Mouse (Mus musculus): Measurements from ENCODE around the gene Prr9. TPM values are rescaled to one million over a fixed set of nuclear protein-coding genes. Genes with fewer than 3 reads are reported as not detected.

The Prr9 gene
- polyA plus RNA-seq, 1 experiment from 2014 or later = not detected

- Histone ChIP-seq H3K9ac (ENCODE audit: low read length) (no peak overlapping the region), H3K27me3 (replicated peaks; ENCODE audit: control insufficient read depth, insufficient read depth, low read length) (no peaks in the 10 kb centered on the region), H3K36me3 (ENCODE audit: control insufficient read depth, insufficient read depth, low read length) (no peaks in the 10 kb centered on the region), H3K27ac (ENCODE audit: low read depth) (no peak overlapping the region), H3K9me3 (ENCODE audit: control insufficient read depth, low read length) (no peaks in the 10 kb centered on the region), H3K4me3 (ENCODE audit: low read depth, low read length) (no peak overlapping the region), H3K4me1 (replicated peaks; ENCODE audit: control insufficient read depth, insufficient read depth, low read length) (no peaks in the 10 kb centered on the region), H3K4me2 (ENCODE audit: low read length) (no peak overlapping the region)
- ATAC-seq (replicated peaks; ENCODE audit: low FRiP score, low TSS enrichment, low read depth) (no peak), DNase-seq (ENCODE audit: low spot score) (no peak)
These were observed 12.2 kb downstream of the Prr9 start for GRCm38 (mm10) chr3:92111526-92111925.

GRCm38 (mm10) chr3:92110790-92111189 lies 13.0 kb downstream of the Prr9 start:
- no peak for DNase-seq (ENCODE audit: low spot score)
- H3K27me3 ChIP-seq (replicated peaks; ENCODE audit: control insufficient read depth, insufficient read depth, low read length) = no peaks in the 10 kb centered on the region
- no peak for ATAC-seq (replicated peaks; ENCODE audit: low FRiP score, low TSS enrichment, low read depth)
- H3K27ac ChIP-seq (ENCODE audit: low read depth) = no peak overlapping the region
- H3K9ac ChIP-seq (ENCODE audit: low read length) = no peak overlapping the region
- no peak overlapping the region for H3K4me3 ChIP-seq (ENCODE audit: low read depth, low read length)
- no peaks in the 10 kb centered on the region for H3K9me3 ChIP-seq (ENCODE audit: control insufficient read depth, low read length)
- H3K4me2 ChIP-seq (ENCODE audit: low read length) = no peak overlapping the region
- no peaks in the 10 kb centered on the region for H3K36me3 ChIP-seq (ENCODE audit: control insufficient read depth, insufficient read depth, low read length)
- H3K4me1 ChIP-seq (replicated peaks; ENCODE audit: control insufficient read depth, insufficient read depth, low read length) = no peaks in the 10 kb centered on the region

DNA sequence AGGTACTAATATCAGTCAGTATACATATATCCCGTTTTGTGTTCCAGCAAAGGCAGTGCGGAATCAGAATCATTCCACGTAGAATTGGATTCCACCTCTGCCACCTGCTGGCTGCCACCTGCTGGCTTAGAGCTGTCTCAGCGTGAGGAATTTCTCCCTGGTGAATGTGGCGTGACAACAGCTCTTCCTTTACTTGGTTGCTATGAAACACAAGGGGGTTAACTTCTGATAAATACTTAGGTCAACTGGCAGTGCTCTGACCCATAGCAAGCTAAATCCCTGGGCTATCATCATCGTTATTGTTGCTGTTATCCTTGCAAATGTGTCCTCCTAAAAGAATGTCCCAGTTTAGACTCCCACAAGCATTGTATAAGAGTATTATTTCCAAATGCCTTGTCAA lies 17.2 kb downstream of the Prr9 start:
- DNase-seq (ENCODE audit: low spot score) (peak; percentile 53), ATAC-seq (replicated peaks; ENCODE audit: low FRiP score, low TSS enrichment, low read depth) (0 out of 2 replicates have a peak, but pooled peaks have one; percentile 68)
- Histone ChIP-seq H3K4me3 (ENCODE audit: low read depth, low read length) (no peak overlapping the region), H3K36me3 (ENCODE audit: control insufficient read depth, insufficient read depth, low read length) (no peaks in the 10 kb centered on the region), H3K9me3 (ENCODE audit: control insufficient read depth, low read length) (no peaks in the 10 kb centered on the region), H3K9ac (ENCODE audit: low read length) (no peak overlapping the region), H3K27me3 (replicated peaks; ENCODE audit: control insufficient read depth, insufficient read depth, low read length) (no peaks in the 10 kb centered on the region), H3K4me2 (ENCODE audit: low read length) (no peak overlapping the region), H3K4me1 (replicated peaks; ENCODE audit: control insufficient read depth, insufficient read depth, low read length) (no peaks in the 10 kb centered on the region), H3K27ac (ENCODE audit: low read depth) (no peak overlapping the region)
- 11% methylated on average over 6 of the region's 6 CpGs for WGBS

- Histone ChIP-seq H3K36me3 (ENCODE audit: control insufficient read depth, insufficient read depth, low read length) (no peaks in the 10 kb centered on the region), H3K9me3 (ENCODE audit: control insufficient read depth, low read length) (no peaks in the 10 kb centered on the region), H3K4me2 (ENCODE audit: low read length) (peak within 1 kb of the TSS; percentile 91), H3K27me3 (replicated peaks; ENCODE audit: control insufficient read depth, insufficient read depth, low read length) (peaks cover 42% of the 10 kb centered on the region), H3K9ac (ENCODE audit: low read length) (no peak within 1 kb of the TSS), H3K4me1 (replicated peaks; ENCODE audit: control insufficient read depth, insufficient read depth, low read length) (no peaks in the 10 kb centered on the region), H3K27ac (ENCODE audit: low read depth) (no peak within 1 kb of the TSS), H3K4me3 (ENCODE audit: low read depth, low read length) (peak within 1 kb of the TSS; percentile 57)
- WGBS = 81% methylated on average over 2 of the region's 2 CpGs
- DNase-seq (ENCODE audit: low spot score) = no peak
- no peak for ATAC-seq (replicated peaks; ENCODE audit: low FRiP score, low TSS enrichment, low read depth)
These were observed 40.7 kb downstream of the Prr9 start, which contains the start of gene Lor for GRCm38 (mm10) chr3:92083042-92083441. Lor (minus strand) TSS chr3:92083142.

DNA sequence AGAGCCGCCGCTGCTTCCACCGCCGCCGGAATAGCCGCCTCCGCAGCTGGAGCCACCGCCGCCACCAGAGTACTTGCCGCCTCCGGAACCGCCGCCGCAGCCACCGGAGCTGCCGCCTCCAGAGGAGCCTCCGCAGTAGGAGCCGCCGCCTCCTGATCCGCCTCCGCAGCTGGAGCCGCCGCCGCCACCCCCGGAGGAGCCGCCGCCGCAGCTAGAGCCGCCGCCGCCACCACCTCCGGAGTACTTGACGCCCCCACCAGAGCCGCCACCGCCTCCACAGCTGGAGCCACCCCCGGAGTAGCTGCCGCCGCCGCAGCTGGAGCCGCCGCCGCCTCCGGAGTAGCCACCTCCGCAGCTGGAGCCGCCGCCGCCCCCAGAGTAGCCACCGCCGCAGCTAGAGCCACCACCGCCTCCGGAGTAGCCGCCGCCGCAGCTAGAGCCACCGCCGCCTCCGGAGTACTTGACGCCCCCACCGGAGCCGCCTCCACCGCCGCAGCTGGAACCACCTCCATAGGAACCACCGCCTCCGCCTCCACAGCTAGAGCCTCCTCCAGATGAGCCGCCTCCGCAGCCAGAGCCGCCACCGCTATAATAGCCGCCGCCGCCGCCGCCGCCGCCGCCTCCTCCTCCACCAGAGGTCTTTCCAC lies 42.3 kb downstream of the Prr9 start:
- peak; percentile 76 for ATAC-seq (replicated peaks; ENCODE audit: low FRiP score, low TSS enrichment, low read depth)
- Histone ChIP-seq H3K9me3 (ENCODE audit: control insufficient read depth, low read length) (no peaks in the 10 kb centered on the region), H3K4me2 (ENCODE audit: low read length) (peak overlapping the region; percentile 91), H3K27me3 (replicated peaks; ENCODE audit: control insufficient read depth, insufficient read depth, low read length) (peaks cover 42% of the 10 kb centered on the region), H3K9ac (ENCODE audit: low read length) (peak overlapping the region; percentile 46), H3K4me1 (replicated peaks; ENCODE audit: control insufficient read depth, insufficient read depth, low read length) (no peaks in the 10 kb centered on the region), H3K27ac (ENCODE audit: low read depth) (no peak overlapping the region), H3K4me3 (ENCODE audit: low read depth, low read length) (peak overlapping the region; percentile 57), H3K36me3 (ENCODE audit: control insufficient read depth, insufficient read depth, low read length) (no peaks in the 10 kb centered on the region)
- WGBS = under 1% methylated on average over 69 of the region's 76 CpGs
- peak; percentile 79 for DNase-seq (ENCODE audit: low spot score)

DNA sequence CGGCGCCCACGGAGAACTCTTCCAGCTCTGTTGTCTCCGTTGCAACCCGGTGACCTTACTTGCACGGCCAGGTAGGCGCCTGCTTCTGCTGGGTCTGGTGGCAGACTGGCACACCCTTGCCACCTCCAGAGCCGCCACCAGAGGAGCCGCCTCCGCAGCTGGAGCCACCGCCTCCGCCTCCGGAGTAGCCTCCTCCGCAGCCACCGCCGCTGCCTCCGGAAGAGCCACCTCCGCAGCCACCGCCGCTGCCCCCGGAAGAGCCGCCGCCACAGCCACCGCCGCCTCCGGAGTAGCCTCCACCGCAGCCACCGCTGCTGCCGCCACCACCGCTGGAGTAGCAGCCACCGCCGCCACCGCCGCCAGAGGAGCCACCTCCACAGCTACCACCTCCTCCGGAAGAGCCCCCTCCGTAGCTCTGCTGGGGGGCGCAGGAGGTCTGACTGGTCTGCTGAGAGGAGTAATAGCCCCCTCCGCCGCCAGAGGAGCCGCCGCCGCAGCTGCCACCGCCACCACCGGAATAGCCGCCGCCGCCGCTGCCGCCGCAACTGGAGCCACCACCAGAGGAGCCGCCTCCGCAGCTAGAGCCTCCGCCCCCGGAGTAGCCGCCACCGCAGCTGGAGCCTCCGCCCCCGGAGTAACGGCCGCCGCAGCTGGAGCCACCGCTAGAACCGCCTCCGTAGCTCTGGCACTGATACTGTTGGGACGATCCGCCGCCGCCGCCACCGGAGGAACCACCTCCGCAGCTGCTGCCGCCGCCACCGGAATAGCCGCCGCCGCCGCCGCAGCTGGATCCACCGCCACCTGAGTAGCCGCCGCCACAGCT lies 43.1 kb downstream of the Prr9 start:
- Histone ChIP-seq H3K4me2 (ENCODE audit: low read length) (peak overlapping the region; percentile 91), H3K4me1 (replicated peaks; ENCODE audit: control insufficient read depth, insufficient read depth, low read length) (no peaks in the 10 kb centered on the region), H3K27me3 (replicated peaks; ENCODE audit: control insufficient read depth, insufficient read depth, low read length) (peaks cover 42% of the 10 kb centered on the region), H3K9me3 (ENCODE audit: control insufficient read depth, low read length) (no peaks in the 10 kb centered on the region), H3K27ac (ENCODE audit: low read depth) (no peak overlapping the region), H3K9ac (ENCODE audit: low read length) (peak overlapping the region; percentile 46), H3K4me3 (ENCODE audit: low read depth, low read length) (peak overlapping the region; percentile 57), H3K36me3 (ENCODE audit: control insufficient read depth, insufficient read depth, low read length) (no peaks in the 10 kb centered on the region)
- WGBS = 1% methylated on average over 76 of the region's 82 CpGs
- DNase-seq (ENCODE audit: low spot score) (peak; percentile 82), ATAC-seq (replicated peaks; ENCODE audit: low FRiP score, low TSS enrichment, low read depth) (peak; percentile 78)

Other genes starting within 250 kb of the Prr9 start
- not detected in 2 replicates for gene Pglyrp3, start 109.4 kb downstream of the Prr9 start, polyA plus RNA-seq (2014; fragmentation: Nextera tagmentation; extraction: Ambion mirVana)
- 0.09 TPM in 2 replicates for gene Lor, start 40.8 kb downstream of the Prr9 start, polyA plus RNA-seq (2014; fragmentation: Nextera tagmentation; extraction: Ambion mirVana)
- gene Lelp1, start 18.8 kb upstream of the Prr9 start, polyA plus RNA-seq (2014; fragmentation: Nextera tagmentation; extraction: Ambion mirVana) = not detected in 2 replicates
- 0.66 and 0.74 TPM in 2 replicates for gene Sprr2a1, start 91.9 kb upstream of the Prr9 start, polyA plus RNA-seq (2014; fragmentation: Nextera tagmentation; extraction: Ambion mirVana)
- gene Sprr2a2, start 92.0 kb upstream of the Prr9 start, polyA plus RNA-seq (2014; fragmentation: Nextera tagmentation; extraction: Ambion mirVana) = 30.5 and 45.1 TPM in 2 replicates
- gene Sprr2a3, start 161.5 kb upstream of the Prr9 start, polyA plus RNA-seq (2014; fragmentation: Nextera tagmentation; extraction: Ambion mirVana) = 3.8 and 6.4 TPM in 2 replicates
- not detected in 2 replicates for gene Sprr2b, start 192.7 kb upstream of the Prr9 start, polyA plus RNA-seq (2014; fragmentation: Nextera tagmentation; extraction: Ambion mirVana)
- not detected in 2 replicates for gene Sprr2d, start 215.2 kb upstream of the Prr9 start, polyA plus RNA-seq (2014; fragmentation: Nextera tagmentation; extraction: Ambion mirVana)
- gene Sprr2e, start 228.2 kb upstream of the Prr9 start, polyA plus RNA-seq (2014; fragmentation: Nextera tagmentation; extraction: Ambion mirVana) = not detected in 2 replicates
- gene Sprr2f, start 241.2 kb upstream of the Prr9 start, polyA plus RNA-seq (2014; fragmentation: Nextera tagmentation; extraction: Ambion mirVana) = not detected in 2 replicates

Data from intestine, embryonic 14.5 days (tissue).